19 mouse cellular contexts compared by ENCODE assay signal in the genomic region with DNA sequence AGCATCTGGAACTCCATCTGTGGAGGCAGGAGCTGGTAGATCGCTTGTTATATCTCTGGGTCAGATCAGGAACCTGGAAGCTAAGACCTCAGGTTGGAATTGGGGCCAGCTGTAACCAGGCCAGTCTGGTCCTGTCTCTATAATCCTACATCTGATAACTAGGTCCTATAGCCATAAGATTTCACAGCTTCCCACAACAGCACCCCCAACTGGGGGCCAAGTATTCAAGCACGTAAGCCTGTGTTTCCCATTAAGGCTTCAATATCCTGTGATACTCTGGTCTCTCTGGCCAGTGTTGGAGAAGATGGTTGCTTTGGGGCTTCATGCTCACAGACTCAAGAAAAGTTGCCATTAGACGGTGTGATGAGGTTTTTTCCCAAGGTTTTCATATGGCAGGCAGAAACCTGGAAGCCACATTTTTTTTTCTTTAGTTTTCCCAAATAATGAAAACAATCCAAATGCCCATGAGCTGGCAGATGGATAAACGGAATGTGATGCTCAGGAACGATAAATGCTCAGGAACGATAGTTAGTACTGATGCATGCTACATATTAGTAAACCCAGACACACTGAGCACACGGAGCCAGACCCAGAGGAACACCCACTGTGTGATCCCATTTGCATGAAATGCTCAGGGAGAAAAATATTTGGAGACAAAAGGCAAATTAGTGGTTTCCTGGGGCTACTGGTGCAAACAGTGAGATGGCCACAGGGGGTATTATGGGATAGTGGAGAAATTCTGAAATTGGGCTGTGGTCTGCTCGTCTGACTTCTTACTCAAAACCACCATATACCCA.
"Had no signal": no experiment of that assay in that cellular context is flagged by ENCODE, and none has a peak within 500 bp of the region (broad histone marks: within the 10 kb centered on the region; RNA-seq: fewer than 3 reads in every experiment).

No protein-coding gene starts in this region.

- H3K36me3 ChIP-seq: kidney, embryonic 15.5 days; limb, embryonic 12.5 days; limb, embryonic 15.5 days; midbrain, embryonic 12.5 days had no signal

- ATAC-seq: liver, postnatal 0 days; lung, postnatal 0 days; midbrain, embryonic 16.5 days had no signal

- H3K4me1 ChIP-seq: kidney, embryonic 15.5 days; limb, embryonic 12.5 days; limb, embryonic 15.5 days; midbrain, embryonic 12.5 days had no signal

- H3K9ac ChIP-seq: kidney, embryonic 15.5 days; limb, embryonic 12.5 days; limb, embryonic 15.5 days; liver, embryonic 14.5 days; liver, postnatal 0 days; lung, embryonic 14.5 days; midbrain, embryonic 12.5 days had no signal

- DNase-seq: kidney, adult 11 months; kidney, adult 8-10 months; kidney, postnatal 10 days; kidney, postnatal 36 days; layer of hippocampus, adult 9-11 months; left cerebral cortex, postnatal 4 days; liver, postnatal 0 days; lung, embryonic 14.5 days; thymus, adult 2 months; thymus, postnatal 14 days had no signal

- H3K4me2 ChIP-seq: kidney, embryonic 15.5 days; limb, embryonic 12.5 days; limb, embryonic 15.5 days; liver, embryonic 11.5 days; lung, embryonic 14.5 days; midbrain, embryonic 12.5 days had no signal

- H3K4me3 ChIP-seq: kidney, embryonic 15.5 days; limb, embryonic 12.5 days; limb, embryonic 15.5 days; midbrain, embryonic 12.5 days had no signal

- H3K9me3 ChIP-seq: kidney, embryonic 15.5 days; limb, embryonic 12.5 days; limb, embryonic 15.5 days; midbrain, embryonic 12.5 days had no signal

- H3K27ac ChIP-seq: kidney, embryonic 15.5 days; limb, embryonic 12.5 days; limb, embryonic 15.5 days; liver, embryonic 14.5 days; macrophage; midbrain, embryonic 12.5 days had no signal

- H3K27me3 ChIP-seq: midbrain, embryonic 12.5 days had no signal
